Mouse (Mus musculus): ENCODE results near the gene Gal3st4.

DNA sequence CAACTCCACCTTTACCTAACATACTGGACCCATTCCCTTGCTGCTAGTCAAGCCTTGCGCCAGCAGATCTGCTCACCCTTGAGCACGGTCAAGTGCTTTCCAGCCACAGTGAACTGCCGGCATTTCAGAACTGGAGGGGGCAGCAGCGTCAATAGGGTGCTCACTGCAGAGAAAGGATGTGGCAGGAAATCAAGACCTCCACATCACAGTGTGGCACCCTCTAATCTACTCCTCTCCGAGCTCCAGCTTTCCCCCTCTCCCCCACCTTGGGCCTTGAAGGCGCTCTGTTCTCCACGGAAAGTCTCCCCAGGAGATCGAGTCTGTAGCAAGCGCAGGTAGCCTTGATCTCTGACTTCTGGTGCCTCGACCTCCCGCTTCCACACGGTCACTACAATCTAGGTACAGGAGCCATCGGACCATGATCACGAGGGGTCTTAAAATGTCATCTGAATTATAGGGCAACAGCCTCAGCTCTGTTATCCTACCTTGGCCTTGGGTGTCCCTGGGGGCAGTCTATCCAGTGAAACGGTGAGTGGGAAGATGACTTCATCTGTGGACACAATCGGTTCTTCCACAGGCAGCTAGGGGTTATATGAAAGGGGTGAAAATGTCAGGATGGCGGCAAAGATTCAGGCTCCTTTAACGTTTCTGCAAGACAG, 9.9 kb downstream of the Gal3st4 start:
- TF ChIP-seq CTCF (IDR thresholded peaks at IDR 0.05; ENCODE audit: low read depth) (0 out of 2 replicates have a peak, but pooled peaks have one; percentile 4), EP300 (optimal IDR thresholded peaks at IDR 0.05) (no peak)
